In genomic region chr9:20651602-20652259, GRCm38 (mm10) we compare ENCODE assay signal across 8 mouse cellular contexts. TPM values are rescaled to one million over a fixed set of nuclear protein-coding genes. Genes with fewer than 3 reads are reported as not detected.
A peak's percentile ranks its signal among the peaks of the same experiment; 100 is the strongest.
DNase-seq lines count a peak whose midpoint lies in the region; ATAC-seq and TF ChIP-seq lines count a peak whose summit lies in the region.

Gene Pin1, plus strand, starts transcription at chr9:20652095.

- TF ChIP-seq POLR2A in kidney, adult 2 months (IDR thresholded peaks at IDR 0.05; ENCODE audit: low read depth, low read length), result peak; percentile 31
- peak; percentile 59 for TF ChIP-seq POLR2A in spleen, adult 2 months (IDR thresholded peaks at IDR 0.05; ENCODE audit: low read depth, low read length)

- TF ChIP-seq CTCF in kidney, adult 2 months (conservative IDR thresholded peaks at IDR 0.05; ENCODE audit: insufficient read depth, insufficient read length, low read depth, low read length), result no peak
- no peak for TF ChIP-seq CTCF in spleen, adult 2 months (IDR thresholded peaks at IDR 0.05; ENCODE audit: extremely low read depth, insufficient read depth, insufficient read length, insufficient replicate concordance)

- no peaks in the 10 kb centered on the region for H3K27me3 ChIP-seq in embryonic facial prominence, embryonic 13.5 days
- no peaks in the 10 kb centered on the region for H3K27me3 ChIP-seq in kidney, adult 2 months (replicated peaks; ENCODE audit: control insufficient read depth, insufficient read depth, low read length)
- no peaks in the 10 kb centered on the region for H3K27me3 ChIP-seq in limb, embryonic 12.5 days
- H3K27me3 ChIP-seq in midbrain, embryonic 15.5 days (replicated peaks), result no peaks in the 10 kb centered on the region
- no peaks in the 10 kb centered on the region for H3K27me3 ChIP-seq in spleen, adult 2 months (ENCODE audit: control insufficient read depth, insufficient read depth, low read length)

- H3K9ac ChIP-seq in embryonic facial prominence, embryonic 13.5 days, result peak within 1 kb of the TSS; percentile 91
- H3K9ac ChIP-seq in limb, embryonic 12.5 days (replicated peaks), result peak within 1 kb of the TSS; percentile 88
- H3K9ac ChIP-seq in midbrain, embryonic 15.5 days, result peak within 1 kb of the TSS; percentile 80

- peak; percentile 99 for ATAC-seq in embryonic facial prominence, embryonic 13.5 days (ENCODE audit: insufficient number of reproducible peaks, insufficient read depth, low FRiP score, low TSS enrichment, low read depth)
- peak; percentile 100 for ATAC-seq in limb, embryonic 12.5 days (ENCODE audit: insufficient number of reproducible peaks, insufficient read depth, low FRiP score, low TSS enrichment, low read depth)
- peak; percentile 99 for ATAC-seq in midbrain, embryonic 15.5 days (replicated peaks)

- peaks cover 59% of the 10 kb centered on the region for H3K36me3 ChIP-seq in embryonic facial prominence, embryonic 13.5 days
- H3K36me3 ChIP-seq in kidney, adult 2 months (ENCODE audit: control insufficient read depth, insufficient read depth, low read length), result peaks cover 2% of the 10 kb centered on the region; the same call in 1 of the 2 replicates
- peaks cover 59% of the 10 kb centered on the region for H3K36me3 ChIP-seq in limb, embryonic 12.5 days
- peaks cover 8% of the 10 kb centered on the region; the same call in 1 of the 2 replicates for H3K36me3 ChIP-seq in midbrain, embryonic 15.5 days (replicated peaks)
- H3K36me3 ChIP-seq in spleen, adult 2 months (ENCODE audit: control insufficient read depth, insufficient read depth, low read length), result peaks cover 10% of the 10 kb centered on the region

- peak within 1 kb of the TSS; percentile 76 for H3K4me2 ChIP-seq in embryonic facial prominence, embryonic 13.5 days
- peak within 1 kb of the TSS; percentile 79 for H3K4me2 ChIP-seq in limb, embryonic 12.5 days
- H3K4me2 ChIP-seq in midbrain, embryonic 15.5 days, result peak within 1 kb of the TSS; percentile 77

- H3K27ac ChIP-seq in embryonic facial prominence, embryonic 13.5 days, result peak within 1 kb of the TSS; percentile 36; the same call in 1 of the 2 replicates
- no peak within 1 kb of the TSS for H3K27ac ChIP-seq in kidney, adult 2 months (ENCODE audit: insufficient read depth, low read depth, low read length)
- 0 out of 2 replicates have a peak within 1 kb of the TSS, but pooled peaks have one; percentile 4 for H3K27ac ChIP-seq in limb, embryonic 12.5 days
- peak within 1 kb of the TSS; percentile 61 for H3K27ac ChIP-seq in midbrain, embryonic 15.5 days
- H3K27ac ChIP-seq in spleen, adult 2 months (ENCODE audit: insufficient read depth, low read length), result peak within 1 kb of the TSS; percentile 50; the same call in 1 of the 2 replicates

- DNase-seq in 3134 (ENCODE audit: extremely low read depth, insufficient read length, low spot score), result peak; percentile 98
- peak; percentile 98 to 99 for DNase-seq in adrenal gland, postnatal 36 days
- DNase-seq in heart, adult 18-20 months, result peak; percentile 99 to 100
- DNase-seq in kidney, adult 2 months, result peak; percentile 100
- DNase-seq in spleen, adult 2 months (ENCODE audit: low read depth in 1 of 2, low spot score in 2 of 2), result peak; percentile 98 to 99

- peak within 1 kb of the TSS; percentile 97 for H3K4me3 ChIP-seq in embryonic facial prominence, embryonic 13.5 days
- H3K4me3 ChIP-seq in kidney, adult 2 months (ENCODE audit: insufficient read depth, low read depth, low read length), result peak within 1 kb of the TSS; percentile 72
- H3K4me3 ChIP-seq in limb, embryonic 12.5 days (replicated peaks), result peak within 1 kb of the TSS; percentile 93
- H3K4me3 ChIP-seq in midbrain, embryonic 15.5 days, result peak within 1 kb of the TSS; percentile 90
- H3K4me3 ChIP-seq in spleen, adult 2 months (ENCODE audit: extremely low read depth, insufficient read depth, insufficient read length), result peak within 1 kb of the TSS; percentile 76

- no peaks in the 10 kb centered on the region for H3K9me3 ChIP-seq in embryonic facial prominence, embryonic 13.5 days
- no peaks in the 10 kb centered on the region for H3K9me3 ChIP-seq in limb, embryonic 12.5 days
- no peaks in the 10 kb centered on the region for H3K9me3 ChIP-seq in midbrain, embryonic 15.5 days

- H3K4me1 ChIP-seq in embryonic facial prominence, embryonic 13.5 days, result peaks cover 28% of the 10 kb centered on the region
- H3K4me1 ChIP-seq in kidney, adult 2 months (ENCODE audit: control insufficient read depth, insufficient read depth, low read length), result peaks cover 4% of the 10 kb centered on the region; the same call in 1 of the 2 replicates
- peaks cover 19% of the 10 kb centered on the region for H3K4me1 ChIP-seq in limb, embryonic 12.5 days (replicated peaks)
- peaks cover 36% of the 10 kb centered on the region for H3K4me1 ChIP-seq in midbrain, embryonic 15.5 days
- peaks cover 7% of the 10 kb centered on the region; the same call in 1 of the 2 replicates for H3K4me1 ChIP-seq in spleen, adult 2 months (ENCODE audit: control insufficient read depth, insufficient read depth, insufficient read length)

- WGBS in embryonic facial prominence, embryonic 13.5 days, result under 1% methylated on average over 45 of the region's 45 CpGs
- WGBS in kidney, adult 2 months, result under 1% methylated on average over 45 of the region's 45 CpGs
- under 1% methylated on average over 45 of the region's 45 CpGs for WGBS in limb, embryonic 12.5 days
- WGBS in midbrain, embryonic 15.5 days, result under 1% methylated on average over 45 of the region's 45 CpGs
- under 1% methylated on average over 45 of the region's 45 CpGs for WGBS in spleen, adult 2 months

RNA-seq across cellular contexts. Expression of gene Pin1, which starts in this region (rescaled TPM):
- total RNA-seq in adrenal gland, postnatal 36 days (2021), result 10 to 100 TPM; 24.5 to 27.8 TPM
- 48.3 and 52.3 TPM in 2 replicates for polyA plus RNA-seq in embryonic facial prominence, embryonic 13.5 days (2015; fragmentation: Nextera tagmentation; extraction: Ambion mirVana)
- total RNA-seq in heart, adult 18-20 months (2021), result 10 to 100 TPM; 18.5 to 18.9 TPM
- 18.3 and 18.9 TPM in 2 replicates for polyA plus RNA-seq in kidney, adult 2 months (2012; rRNA removed)
- polyA plus RNA-seq in limb, embryonic 12.5 days (2016; fragmentation: Nextera tagmentation; extraction: Ambion mirVana), result 52.2 and 52.7 TPM in 2 replicates
- 65.0 and 68.4 TPM in 2 replicates for polyA plus RNA-seq in midbrain, embryonic 15.5 days (2015; fragmentation: Nextera tagmentation; extraction: Ambion mirVana)
- 11.3 and 12.0 TPM in 2 replicates for polyA plus RNA-seq in spleen, adult 2 months (2012; rRNA removed)
